Mouse (Mus musculus): ENCODE results near the gene Rftn1.
A peak's percentile ranks its signal among the peaks of the same experiment; 100 is the strongest.

Rftn1 gene

GRCm38 (mm10) chr17:50169946-50170427, 20.5 kb downstream of the Rftn1 start:
- no peak for DNase-seq

GRCm38 (mm10) chr17:50160904-50161805, 29.3 kb downstream of the Rftn1 start:
- DNase-seq, result no peak

- DNase-seq, result no peak
These were observed 30.1 kb downstream of the Rftn1 start for GRCm38 (mm10) chr17:50160357-50160756.

GRCm38 (mm10) chr17:50159816-50160215, 30.7 kb downstream of the Rftn1 start:
- DNase-seq, result no peak

GRCm38 (mm10) chr17:50158565-50158964, 31.9 kb downstream of the Rftn1 start:
- no peak for DNase-seq

- DNase-seq, result no peak
These were observed 33.0 kb downstream of the Rftn1 start for GRCm38 (mm10) chr17:50157190-50158150.

- DNase-seq, result no peak
These were observed 38.4 kb downstream of the Rftn1 start for GRCm38 (mm10) chr17:50152085-50152484.

GRCm38 (mm10) chr17:50151208-50151723, 39.2 kb downstream of the Rftn1 start:
- DNase-seq, result no peak

GRCm38 (mm10) chr17:50150416-50151207, 39.9 kb downstream of the Rftn1 start:
- peak; percentile 8 to 16 for DNase-seq

GRCm38 (mm10) chr17:50149690-50150210, 40.7 kb downstream of the Rftn1 start:
- peak in 1 of 2 experiments; percentile 12 for DNase-seq

GRCm38 (mm10) chr17:50147831-50148587, 42.5 kb downstream of the Rftn1 start:
- DNase-seq, result no peak

- no peak for DNase-seq
These were observed 47.1 kb downstream of the Rftn1 start for GRCm38 (mm10) chr17:50143354-50143753.

GRCm38 (mm10) chr17:50142553-50142952, 47.9 kb downstream of the Rftn1 start:
- no peak for DNase-seq

- no peak for DNase-seq
These were observed 48.3 kb downstream of the Rftn1 start for GRCm38 (mm10) chr17:50142151-50142550.

GRCm38 (mm10) chr17:50136060-50136459, 54.4 kb downstream of the Rftn1 start:
- peak in 1 of 2 experiments; percentile 18 for DNase-seq

- DNase-seq, result no peak
These were observed 55.0 kb downstream of the Rftn1 start for GRCm38 (mm10) chr17:50135466-50135865.

- no peak for DNase-seq
These were observed 58.8 kb downstream of the Rftn1 start for GRCm38 (mm10) chr17:50131698-50132097.

GRCm38 (mm10) chr17:50130421-50130820, 60.1 kb downstream of the Rftn1 start:
- no peak for DNase-seq

- no peak for DNase-seq
These were observed 62.1 kb downstream of the Rftn1 start for GRCm38 (mm10) chr17:50128392-50128791.

- DNase-seq, result no peak
These were observed 63.2 kb downstream of the Rftn1 start for GRCm38 (mm10) chr17:50127045-50127813.

Measured in cerebellum, postnatal 25 days (tissue).